Mouse (Mus musculus): Measurements from ENCODE around the gene Ppp1r13b. TPM values are rescaled to one million over a fixed set of nuclear protein-coding genes. Genes with fewer than 3 reads are reported as not detected.

Ppp1r13b gene
- total RNA-seq, 2 experiments from 2014 or later, result 13.8 to 18.8 TPM

DNA sequence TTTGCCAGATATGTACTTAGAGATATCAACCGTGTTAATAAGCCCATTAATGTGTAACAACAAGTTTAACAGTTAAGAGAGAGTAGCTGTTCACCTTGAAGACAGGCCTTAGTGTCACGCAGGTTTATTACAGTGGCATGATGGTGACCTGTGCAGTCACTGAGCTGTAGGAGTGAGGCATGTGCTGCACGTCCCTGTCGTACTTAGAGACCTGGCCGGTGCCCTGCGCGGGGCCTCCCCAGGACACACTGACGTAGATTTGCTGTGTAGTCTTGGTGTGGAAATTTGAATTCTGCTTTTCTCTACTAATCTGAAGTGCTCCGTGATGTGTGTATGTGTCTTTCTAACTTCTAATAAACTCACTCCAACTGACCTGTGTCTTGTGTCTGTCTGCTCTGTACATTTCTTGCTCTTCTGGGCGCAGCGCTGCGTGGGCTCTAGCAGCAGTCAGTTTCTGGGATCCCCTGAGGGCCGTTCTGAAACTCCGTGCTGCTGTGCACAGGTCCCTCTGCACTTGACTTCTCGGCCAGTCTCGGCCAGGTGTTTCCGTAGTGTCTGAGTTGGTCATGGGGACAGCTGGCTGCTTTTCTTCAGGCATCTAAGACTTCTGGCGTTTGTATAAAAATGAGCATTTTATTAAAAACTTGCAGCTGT lies 113.3 kb downstream of the Ppp1r13b start:
- no peak for DNase-seq

DNA sequence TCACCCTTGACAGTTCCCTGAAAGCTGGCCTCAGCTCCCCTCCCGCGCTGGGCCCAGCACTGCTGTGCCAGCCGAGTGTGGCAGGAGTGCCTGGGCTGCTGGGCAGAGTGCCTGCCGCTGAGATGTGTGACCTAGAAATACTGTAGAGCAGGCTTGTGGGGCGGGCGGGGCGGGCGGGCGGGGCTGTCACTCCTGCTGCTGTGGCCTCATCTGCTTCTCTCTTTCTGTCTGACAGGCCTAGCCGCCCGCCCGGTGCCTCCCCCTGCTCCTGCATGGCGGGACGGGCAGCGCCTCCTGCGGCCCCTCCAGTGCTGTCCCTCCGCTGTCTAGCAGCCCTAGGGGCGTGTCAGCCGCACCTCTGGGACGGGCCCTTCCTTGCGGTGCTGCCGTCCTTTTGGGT lies 113.8 kb downstream of the Ppp1r13b start:
- DNase-seq, result peak; percentile 77 to 79

DNA sequence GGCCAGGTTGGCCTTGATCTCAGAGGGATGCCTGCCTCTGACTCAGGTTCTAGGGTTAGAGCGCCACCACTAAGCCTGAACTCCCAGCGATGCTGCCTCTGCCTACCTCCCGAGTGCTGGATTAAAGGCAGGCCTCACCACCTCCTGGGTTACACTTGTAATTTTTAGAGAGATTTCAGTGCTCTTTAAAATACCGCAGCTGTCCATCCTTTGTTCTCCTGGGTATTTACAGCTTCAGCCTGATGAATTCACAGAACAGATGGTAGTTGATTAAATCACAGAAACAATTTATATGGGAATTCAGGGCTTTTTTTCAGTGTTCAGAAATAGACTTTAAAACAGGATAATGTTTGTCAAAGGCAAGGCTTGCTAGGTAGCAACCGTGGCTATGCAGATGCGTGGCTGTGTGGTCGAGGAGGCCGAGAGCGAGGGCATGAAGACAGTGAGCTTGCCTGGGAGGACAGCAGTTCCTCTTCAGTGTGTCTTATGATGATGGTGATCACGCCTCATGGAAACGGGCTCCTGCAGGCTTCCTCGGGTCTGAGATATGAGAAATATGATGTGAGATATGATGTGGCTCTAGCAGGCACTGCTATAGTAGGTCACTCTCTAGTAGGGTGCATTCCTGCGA lies 116.3 kb downstream of the Ppp1r13b start:
- DNase-seq, result no peak

DNA sequence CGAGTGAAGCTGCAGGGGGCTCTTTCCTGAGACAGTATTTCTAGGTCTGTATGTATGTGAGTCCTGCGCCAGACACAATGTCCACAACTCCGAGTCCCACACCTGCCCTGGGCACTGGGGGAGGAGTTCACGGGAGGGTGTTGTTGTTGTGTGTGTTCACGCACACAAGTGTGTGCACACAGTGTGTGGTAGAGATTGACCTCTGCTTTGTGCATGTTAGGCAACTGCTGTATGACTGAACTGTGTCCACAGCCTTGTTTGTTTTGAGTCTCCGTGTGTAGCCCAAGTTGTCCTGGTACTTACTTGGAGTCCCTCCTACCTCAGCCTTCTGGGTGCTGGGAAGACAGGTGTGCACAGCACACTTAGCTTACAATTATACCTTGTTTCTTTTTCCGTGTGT lies 117.3 kb downstream of the Ppp1r13b start:
- no peak for DNase-seq

DNA sequence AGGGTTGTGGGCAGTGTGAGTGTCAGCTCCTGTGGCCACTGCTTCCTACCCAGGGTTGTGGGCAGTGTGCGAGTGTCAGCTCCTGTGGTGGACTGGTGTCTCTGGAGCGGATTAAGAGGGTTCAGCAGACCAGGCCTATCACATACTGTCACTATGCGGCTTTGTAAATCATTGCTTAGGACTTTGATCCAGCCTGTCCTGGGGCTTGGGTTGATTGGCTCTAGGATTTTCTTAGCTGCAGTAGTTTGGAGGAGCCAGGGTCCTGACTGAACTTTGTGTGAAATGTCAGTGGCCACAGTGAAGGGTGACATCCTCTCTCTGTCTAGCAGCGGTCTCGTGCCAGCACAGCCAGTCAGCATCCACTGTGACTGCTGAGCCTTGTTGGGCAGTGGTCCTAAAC lies 117.8 kb downstream of the Ppp1r13b start:
- DNase-seq, result no peak

DNA sequence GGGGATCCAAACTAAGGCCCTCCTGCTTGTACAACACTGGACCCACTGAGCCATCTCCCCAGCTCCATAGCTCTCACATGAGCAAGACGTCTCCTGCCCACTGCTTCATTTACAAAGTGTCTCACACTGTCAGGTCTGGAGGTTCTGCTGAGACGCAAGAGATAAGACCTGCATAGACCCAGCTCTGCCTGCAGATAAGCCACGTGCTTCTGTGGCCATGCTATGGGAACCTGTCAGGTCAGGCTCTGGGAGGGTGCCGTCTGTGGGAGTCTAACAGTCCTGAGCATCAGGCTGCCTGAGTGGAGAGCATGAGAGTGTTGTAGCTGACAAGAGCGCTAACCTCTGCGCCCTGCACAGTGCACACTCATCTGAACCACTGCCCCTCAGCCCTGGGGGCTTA lies 120.9 kb downstream of the Ppp1r13b start:
- no peak for DNase-seq

DNA sequence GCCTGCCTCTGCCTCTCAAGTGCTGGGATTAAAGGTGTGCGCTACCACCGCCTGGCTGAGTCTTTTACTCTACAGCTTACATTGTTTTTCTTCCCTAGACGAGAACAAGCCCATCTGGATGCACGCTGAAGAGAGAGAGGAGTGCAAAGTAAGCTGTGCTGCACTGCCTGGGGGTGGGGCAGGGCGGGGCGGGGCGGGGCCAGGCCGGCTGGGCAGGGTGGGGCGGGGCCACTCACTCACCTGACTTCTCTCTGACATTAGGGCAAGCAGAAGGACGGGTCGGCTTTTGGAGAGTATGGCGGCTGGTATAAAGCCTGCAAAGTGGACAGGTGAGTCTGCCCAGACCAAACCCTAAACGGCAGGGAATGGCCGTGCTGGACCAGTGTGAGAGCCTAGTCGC lies 122.7 kb downstream of the Ppp1r13b start:
- DNase-seq, result no peak

DNA sequence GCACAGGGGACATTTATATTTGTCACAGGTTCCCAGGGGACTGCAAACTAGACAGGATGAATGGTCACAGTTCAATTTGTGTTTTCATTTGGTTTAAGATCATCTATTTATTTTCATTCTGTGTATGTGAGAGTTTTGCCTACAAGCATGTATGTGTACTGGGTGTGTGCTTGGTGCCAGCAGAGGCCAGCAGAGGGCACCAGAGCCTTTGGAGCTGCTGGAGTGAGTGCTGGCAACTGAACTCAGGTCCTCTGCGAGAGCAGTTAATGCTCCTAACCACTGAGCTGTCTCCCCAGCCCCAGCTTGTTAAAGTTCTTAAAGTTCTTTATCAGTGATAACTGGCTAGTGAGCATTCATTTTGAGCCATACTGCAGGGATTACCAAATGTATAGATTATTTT lies 128.4 kb downstream of the Ppp1r13b start:
- no peak for DNase-seq

Other genes starting within 250 kb of the Ppp1r13b start
- gene Ckb, start 235.8 kb downstream of the Ppp1r13b start, total RNA-seq (2021), result 10 to 100 TPM; 34.2 to 53.4 TPM
- gene Trmt61a, start 230.0 kb downstream of the Ppp1r13b start, total RNA-seq (2021), result 10 to 100 TPM; 15.7 to 18.6 TPM
- gene Bag5, start 194.9 kb downstream of the Ppp1r13b start, total RNA-seq (2021), result 10 to 100 TPM; 37.2 to 39.8 TPM
- 10 to 100 TPM; 58.8 to 76.2 TPM for gene Apopt1, start 194.8 kb downstream of the Ppp1r13b start, total RNA-seq (2021)
- 100 to 1,000 TPM in 1 of 2 experiments, 10 to 100 TPM in 1; 94.0 to 130 TPM for gene Klc1, start 149.3 kb downstream of the Ppp1r13b start, total RNA-seq (2021)
- 10 to 100 TPM; 14.9 to 18.6 TPM for gene Xrcc3, start 94.2 kb downstream of the Ppp1r13b start, total RNA-seq (2021)
- 100 to 1,000 TPM in 1 of 2 experiments, 10 to 100 TPM in 1; 96.9 to 101 TPM for gene Zfyve21, start 93.9 kb downstream of the Ppp1r13b start, total RNA-seq (2021)
- 100 to 1,000 TPM; 362 to 417 TPM for gene Atp5mpl, start 58.9 kb upstream of the Ppp1r13b start, total RNA-seq (2021)
- under 1 TPM in 1 of 2 experiments, not detected in 1; 0.23 TPM for gene Tdrd9, start 63.4 kb upstream of the Ppp1r13b start, total RNA-seq (2021)
- gene Rd3l, start 73.2 kb upstream of the Ppp1r13b start, total RNA-seq (2021), result not detected
- 10 to 100 TPM; 23.9 to 38.3 TPM for gene Aspg, start 198.6 kb upstream of the Ppp1r13b start, total RNA-seq (2021)
- 1 to 10 TPM; 4.9 to 9.5 TPM for gene Kif26a, start 238.1 kb upstream of the Ppp1r13b start, total RNA-seq (2021)

All from adrenal gland, postnatal 36 days (tissue).